ENCODE assay signal across 8 mouse cellular contexts in genomic region chr13:103919956-103920260, GRCm38 (mm10). TPM values are rescaled to one million over a fixed set of nuclear protein-coding genes. Genes with fewer than 3 reads are reported as not detected.
DNase-seq lines count a peak whose midpoint lies in the region; ATAC-seq and TF ChIP-seq lines count a peak whose summit lies in the region.

No protein-coding gene starts in this region.

- no peak for TF ChIP-seq CTCF in liver, postnatal 0 days (IDR thresholded peaks at IDR 0.05; ENCODE audit: low read depth)

- peak overlapping the region; percentile 83 for H3K4me2 ChIP-seq in kidney, embryonic 14.5 days (replicated peaks; ENCODE audit: low read depth, low read length)
- H3K4me2 ChIP-seq in forebrain, embryonic 15.5 days (replicated peaks) = peak overlapping the region; percentile 68
- H3K4me2 ChIP-seq in liver, postnatal 0 days (ENCODE audit: low read depth, low read length) = peak overlapping the region; percentile 85

- no peaks in the 10 kb centered on the region for H3K27me3 ChIP-seq in kidney, embryonic 14.5 days (ENCODE audit: control insufficient read depth, insufficient read depth, low read length)
- H3K27me3 ChIP-seq in forebrain, embryonic 15.5 days = no peaks in the 10 kb centered on the region
- H3K27me3 ChIP-seq in liver, postnatal 0 days (ENCODE audit: insufficient read depth, low read length) = no peaks in the 10 kb centered on the region

- ATAC-seq in kidney, embryonic 14.5 days (ENCODE audit: low FRiP score, low TSS enrichment) = no peak
- ATAC-seq in forebrain, embryonic 15.5 days (replicated peaks) = no peak
- ATAC-seq in liver, postnatal 0 days = no peak
- ATAC-seq in cerebellum, adult (ENCODE audit: insufficient number of reproducible peaks, low FRiP score, low TSS enrichment) = no peak
- ATAC-seq in activated CD4-positive, CD25-positive, alpha-beta regulatory T cell, adult 4 months = no peak

- no peak for DNase-seq in kidney, postnatal 14 days
- peak; percentile 67 for DNase-seq in R1 (ENCODE audit: low read depth, low spot score)
- no peak for DNase-seq in liver, postnatal 0 days
- DNase-seq in thymus, postnatal 25 days = no peak

- H3K9me3 ChIP-seq in kidney, embryonic 14.5 days (ENCODE audit: control insufficient read depth, low read length) = no peaks in the 10 kb centered on the region
- no peaks in the 10 kb centered on the region for H3K9me3 ChIP-seq in forebrain, embryonic 15.5 days
- H3K9me3 ChIP-seq in liver, postnatal 0 days (ENCODE audit: low read length) = no peaks in the 10 kb centered on the region

- peaks cover 18% of the 10 kb centered on the region for H3K4me1 ChIP-seq in kidney, embryonic 14.5 days (ENCODE audit: control insufficient read depth, insufficient read depth, low read length)
- H3K4me1 ChIP-seq in forebrain, embryonic 15.5 days = peaks cover 48% of the 10 kb centered on the region
- H3K4me1 ChIP-seq in liver, postnatal 0 days (ENCODE audit: insufficient read depth) = peaks cover 11% of the 10 kb centered on the region

- H3K27ac ChIP-seq in kidney, embryonic 14.5 days (ENCODE audit: low read depth, low read length) = peak overlapping the region; percentile 100
- peak overlapping the region; percentile 100 for H3K27ac ChIP-seq in forebrain, embryonic 15.5 days (replicated peaks)
- peak overlapping the region; percentile 98 for H3K27ac ChIP-seq in liver, postnatal 0 days (ENCODE audit: low read depth)

- no peaks in the 10 kb centered on the region for H3K36me3 ChIP-seq in kidney, embryonic 14.5 days (ENCODE audit: control insufficient read depth, insufficient read depth, low read length)
- no peaks in the 10 kb centered on the region for H3K36me3 ChIP-seq in forebrain, embryonic 15.5 days
- no peaks in the 10 kb centered on the region for H3K36me3 ChIP-seq in liver, postnatal 0 days (replicated peaks; ENCODE audit: insufficient read depth, low read length)

- under 1% methylated on average over 20 of the region's 20 CpGs for WGBS in kidney, embryonic 14.5 days
- under 1% methylated on average over 20 of the region's 20 CpGs for WGBS in forebrain, embryonic 15.5 days
- 0% methylated on average over 20 of the region's 20 CpGs for WGBS in liver, postnatal 0 days (ENCODE audit: insufficient replicate concordance)

- peak overlapping the region; percentile 100 for H3K9ac ChIP-seq in kidney, embryonic 14.5 days (ENCODE audit: low read depth, low read length)
- peak overlapping the region; percentile 91 for H3K9ac ChIP-seq in forebrain, embryonic 15.5 days (replicated peaks)
- peak overlapping the region; percentile 84 for H3K9ac ChIP-seq in liver, postnatal 0 days (replicated peaks)

- H3K4me3 ChIP-seq in kidney, embryonic 14.5 days (ENCODE audit: low read length) = peak overlapping the region; percentile 85
- peak overlapping the region; percentile 74 for H3K4me3 ChIP-seq in forebrain, embryonic 15.5 days
- H3K4me3 ChIP-seq in liver, postnatal 0 days (ENCODE audit: low read depth, low read length) = peak overlapping the region; percentile 80

- TF ChIP-seq EP300 in liver, postnatal 0 days (IDR thresholded peaks at IDR 0.05; ENCODE audit: low read depth) = no peak

RNA-seq across cellular contexts. Expression of gene Erbin, which starts 0.4 kb away (rescaled TPM):
- 28.9 and 39.5 TPM in 2 replicates for polyA plus RNA-seq in kidney, embryonic 14.5 days (2014; fragmentation: Nextera tagmentation; extraction: Ambion mirVana)
- polyA plus RNA-seq in forebrain, embryonic 15.5 days (2015; fragmentation: Nextera tagmentation; extraction: Ambion mirVana) = 9.8 and 10.9 TPM in 2 replicates
- polyA plus RNA-seq in liver, postnatal 0 days (2015; fragmentation: Nextera tagmentation; extraction: Ambion mirVana) = 7.7 and 7.9 TPM in 2 replicates
- 10 to 100 TPM; 36.4 to 47.1 TPM for polyA plus RNA-seq in activated CD4-positive, CD25-positive, alpha-beta regulatory T cell, adult 4 months (2017; shearing (Covaris generic))
